ENCODE assay signal across 9 mouse cellular contexts in the genomic region with DNA sequence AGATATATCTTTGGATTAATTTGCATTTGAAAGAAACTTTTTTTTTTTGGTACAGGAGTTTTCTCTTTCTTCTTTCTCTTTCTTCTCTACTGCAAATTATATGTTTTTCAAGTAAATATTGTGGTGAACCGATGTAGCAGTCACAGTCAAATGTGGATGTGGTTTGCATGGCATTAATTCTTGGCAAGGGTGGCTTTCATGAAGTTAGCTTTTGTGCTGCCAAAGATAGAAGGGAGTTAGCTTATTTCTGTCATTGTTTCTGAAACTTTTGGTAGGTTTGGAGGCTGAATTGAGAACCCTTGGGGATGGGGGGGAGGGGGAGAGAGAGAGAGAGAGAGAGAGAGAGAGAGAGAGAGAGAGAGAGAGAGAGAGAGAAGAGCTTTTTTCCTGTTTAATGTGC.
DNase-seq lines count a peak whose midpoint lies in the region; ATAC-seq and TF ChIP-seq lines count a peak whose summit lies in the region.
"Had no signal": no experiment of that assay in that cellular context is flagged by ENCODE, and none has a peak within 500 bp of the region (broad histone marks: within the 10 kb centered on the region; RNA-seq: fewer than 3 reads in every experiment).

No protein-coding gene starts in this region.

- H3K4me3 ChIP-seq in heart, embryonic 14.5 days (ENCODE audit: control insufficient read depth in 1 of 2, insufficient read depth in 1 of 2, low read depth in 1 of 2, low read length in 2 of 2), result no peak overlapping the region
- H3K4me3 ChIP-seq in forebrain, embryonic 16.5 days (replicated peaks; ENCODE audit: low read length), result no peak overlapping the region; the same call in 1 of the 2 replicates
- H3K4me3 ChIP-seq in midbrain, embryonic 15.5 days, result no peak overlapping the region

- peak overlapping the region; percentile 33 for H3K4me2 ChIP-seq in heart, embryonic 14.5 days (ENCODE audit: low read length)
- peak overlapping the region; percentile 8 for H3K4me2 ChIP-seq in forebrain, embryonic 16.5 days (ENCODE audit: low read length)
- H3K4me2 ChIP-seq in midbrain, embryonic 15.5 days, result peak overlapping the region; percentile 6; the same call in 1 of the 2 replicates

- H3K9ac ChIP-seq in heart, embryonic 14.5 days (ENCODE audit: low read length), result 0 out of 2 replicates have a peak overlapping the region, but pooled peaks have one; percentile 38
- H3K9ac ChIP-seq in forebrain, embryonic 16.5 days (replicated peaks; ENCODE audit: low read depth, low read length), result no peak overlapping the region
- no peak overlapping the region for H3K9ac ChIP-seq in midbrain, embryonic 15.5 days

- no peak for DNase-seq in heart, postnatal 36 days
- peak; percentile 35 for DNase-seq in brain, embryonic 14.5 days (ENCODE audit: low read depth)
- DNase-seq in left cerebral cortex, postnatal 10 days (ENCODE audit: extremely low spot score in 1 of 2, low spot score in 2 of 2), result no peak
- no peak for DNase-seq in ovary, adult 18-20 months (ENCODE audit: low spot score)
- DNase-seq in urinary bladder, postnatal 10 days (ENCODE audit: low spot score), result no peak
- DNase-seq: cerebellum, adult 8-10 months had no signal

- TF ChIP-seq CTCF in brain, embryonic 14.5 days (IDR thresholded peaks at IDR 0.05; ENCODE audit: borderline replicate concordance, extremely low read depth, insufficient read depth, insufficient read length), result no peak

- no peaks in the 10 kb centered on the region for H3K36me3 ChIP-seq in heart, embryonic 14.5 days (ENCODE audit: control insufficient read depth, insufficient read depth, low read length)
- no peaks in the 10 kb centered on the region for H3K36me3 ChIP-seq in forebrain, embryonic 16.5 days (ENCODE audit: control insufficient read depth, insufficient read depth)
- H3K36me3 ChIP-seq in midbrain, embryonic 15.5 days (replicated peaks), result no peaks in the 10 kb centered on the region

- 74% methylated on average over 1 of the region's 1 CpGs for WGBS in heart, embryonic 14.5 days
- WGBS in forebrain, embryonic 16.5 days, result 4% methylated on average over 1 of the region's 1 CpGs
- WGBS in midbrain, embryonic 15.5 days, result 30% methylated on average over 1 of the region's 1 CpGs

- peaks cover 7 to 15% of the 10 kb centered on the region in 2 experiments for H3K4me1 ChIP-seq in heart, embryonic 14.5 days (ENCODE audit: control insufficient read depth in 2 of 2, insufficient read depth in 2 of 2, low read length in 2 of 2)
- peaks cover 25% of the 10 kb centered on the region for H3K4me1 ChIP-seq in forebrain, embryonic 16.5 days (replicated peaks; ENCODE audit: control insufficient read depth, insufficient read depth, low read length)
- H3K4me1 ChIP-seq in midbrain, embryonic 15.5 days, result peaks cover 23% of the 10 kb centered on the region

- intact Hi-C loops in heart, postnatal 36 days (cut with DNase I), result loop anchor here (2.0 to 5.0 kb wide), 5 partner anchors 50 to 625 kb away; no protein-coding TSS in a partner anchor
- intact Hi-C loops in left cerebral cortex, postnatal 10 days (cut with DNase I), result no loop called here

- no peak for ATAC-seq in heart, embryonic 14.5 days (ENCODE audit: insufficient number of reproducible peaks, insufficient read depth, low FRiP score, low read depth)
- no peak for ATAC-seq in forebrain, embryonic 16.5 days
- no peak for ATAC-seq in midbrain, embryonic 15.5 days (replicated peaks)

- no peaks in the 10 kb centered on the region for H3K27me3 ChIP-seq in heart, embryonic 14.5 days (ENCODE audit: control insufficient read depth, insufficient read depth, low read length)
- no peaks in the 10 kb centered on the region for H3K27me3 ChIP-seq in forebrain, embryonic 16.5 days (replicated peaks; ENCODE audit: control insufficient read depth, insufficient read depth, low read length)
- H3K27me3 ChIP-seq in midbrain, embryonic 15.5 days (replicated peaks), result no peaks in the 10 kb centered on the region

- H3K9me3 ChIP-seq in heart, embryonic 14.5 days (ENCODE audit: control insufficient read depth, low read length), result no peaks in the 10 kb centered on the region
- H3K9me3 ChIP-seq in forebrain, embryonic 16.5 days (ENCODE audit: control insufficient read depth, low read length), result no peaks in the 10 kb centered on the region
- no peaks in the 10 kb centered on the region for H3K9me3 ChIP-seq in midbrain, embryonic 15.5 days

- H3K27ac ChIP-seq in heart, embryonic 14.5 days (replicated peaks in 1 of 2; ENCODE audit: control insufficient read depth in 1 of 2, insufficient read depth in 1 of 2, low read depth in 2 of 2, low read length in 2 of 2), result peak overlapping the region in 1 of 2 experiments; percentile 81; a peak in 2 of 4 replicates
- no peak overlapping the region for H3K27ac ChIP-seq in forebrain, embryonic 16.5 days (ENCODE audit: low read length)
- peak overlapping the region; percentile 68; the same call in 1 of the 2 replicates for H3K27ac ChIP-seq in midbrain, embryonic 15.5 days

- TF ChIP-seq POLR2A in brain, embryonic 14.5 days (IDR thresholded peaks at IDR 0.05; ENCODE audit: borderline replicate concordance, extremely low read depth, insufficient read depth, insufficient read length, poor library complexity, severe bottlenecking), result no peak
